Mouse (Mus musculus): ENCODE measurements around the gene Mrpl47. TPM values are rescaled to one million over a fixed set of nuclear protein-coding genes. Genes with fewer than 3 reads are reported as not detected.
"Not testable (repeated sequence)": the region's sequence is repeated elsewhere in the genome, so short reads cannot be mapped to it uniquely, and the experiment has no call there.

The Mrpl47 gene
- total and polyA plus RNA-seq, 2 experiments from 2014 or later = 7.5 to 27.7 TPM

DNA sequence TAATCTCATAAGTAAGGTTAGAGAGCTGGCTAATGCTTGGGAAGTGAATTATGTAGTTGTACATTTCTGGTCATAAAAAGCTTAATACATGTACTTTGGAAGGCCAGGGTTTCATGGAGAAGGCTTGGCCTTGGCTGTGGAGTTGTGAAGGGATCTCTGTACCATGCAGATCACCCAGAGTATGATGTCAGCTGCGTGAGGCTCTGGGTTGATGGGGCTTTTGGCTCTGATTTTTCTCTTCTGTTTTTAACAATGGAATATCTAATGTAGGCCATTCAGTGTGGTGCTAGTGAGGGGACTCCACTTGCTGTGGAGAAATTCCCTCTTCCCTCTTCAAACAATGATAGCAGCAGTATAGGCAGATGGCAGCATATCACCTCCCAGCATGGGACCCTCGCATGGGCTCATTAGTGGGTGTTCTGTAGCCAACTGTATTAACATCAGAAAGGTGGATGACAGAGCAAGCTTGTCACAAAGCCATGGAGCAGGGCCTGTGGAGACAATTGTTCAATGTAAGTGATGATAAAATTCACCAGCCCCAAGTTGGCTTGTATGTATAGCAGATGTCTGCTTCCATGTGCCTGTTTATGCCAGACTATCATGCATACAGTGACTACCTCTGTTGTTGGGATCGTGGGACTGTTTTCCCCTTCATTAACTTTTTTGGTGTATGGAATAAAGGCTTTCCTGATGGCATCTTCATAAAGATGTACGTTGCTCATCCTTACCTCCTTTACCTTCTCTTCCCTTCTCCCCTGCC lies 12.6 kb upstream of the Mrpl47 start:
- Histone ChIP-seq H3K4me2 (ENCODE audit: low read depth, low read length) (no peak overlapping the region), H3K27me3 (ENCODE audit: insufficient read depth, low read length) (no peaks in the 10 kb centered on the region), H3K4me3 (ENCODE audit: low read length) (no peak overlapping the region), H3K27ac (no peak overlapping the region), H3K4me1 (ENCODE audit: insufficient read depth, low read length) (no peaks in the 10 kb centered on the region), H3K9me3 (ENCODE audit: low read length) (no peaks in the 10 kb centered on the region), H3K36me3 (ENCODE audit: insufficient read depth, low read length) (peaks cover 52% of the 10 kb centered on the region), H3K9ac (replicated peaks; ENCODE audit: low read length) (no peak overlapping the region)
- ATAC-seq (peak; percentile 63), DNase-seq (ENCODE audit: low spot score) (peak; percentile 36)
- 67% methylated on average over 4 of the region's 4 CpGs for WGBS
- no peak for TF ChIP-seq CTCF (IDR thresholded peaks at IDR 0.05; ENCODE audit: low read depth)

DNA sequence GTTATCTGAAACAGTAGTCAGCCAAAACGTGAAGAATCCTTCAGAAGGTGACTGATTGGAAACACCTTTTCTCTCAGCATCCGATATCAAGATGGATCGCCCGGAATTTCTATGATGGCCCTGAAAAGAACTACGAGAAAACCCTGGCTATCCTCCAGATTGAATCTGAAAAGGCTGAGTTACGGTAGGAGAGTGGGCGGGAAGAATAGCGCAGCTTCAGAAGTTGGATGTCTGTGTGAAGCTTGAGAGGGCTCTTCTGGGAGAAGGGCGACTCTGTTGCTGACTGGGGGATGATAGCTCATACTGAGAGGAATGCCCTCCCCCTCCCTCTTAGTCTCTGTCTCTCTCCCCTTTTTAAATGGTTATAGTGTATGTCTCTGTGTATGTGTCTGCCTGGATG lies 11.0 kb upstream of the Mrpl47 start:
- ATAC-seq (no peak), DNase-seq (ENCODE audit: low spot score) (no peak)
- Histone ChIP-seq H3K4me3 (ENCODE audit: low read length) (no peak overlapping the region), H3K36me3 (ENCODE audit: insufficient read depth, low read length) (peaks cover 47% of the 10 kb centered on the region), H3K27ac (no peak overlapping the region), H3K9me3 (ENCODE audit: low read length) (no peaks in the 10 kb centered on the region), H3K9ac (replicated peaks; ENCODE audit: low read length) (no peak overlapping the region), H3K27me3 (ENCODE audit: insufficient read depth, low read length) (no peaks in the 10 kb centered on the region), H3K4me1 (ENCODE audit: insufficient read depth, low read length) (no peaks in the 10 kb centered on the region), H3K4me2 (ENCODE audit: low read depth, low read length) (no peak overlapping the region)
- no peak for TF ChIP-seq CTCF (IDR thresholded peaks at IDR 0.05; ENCODE audit: low read depth)
- 78% methylated on average over 9 of the region's 9 CpGs for WGBS

DNA sequence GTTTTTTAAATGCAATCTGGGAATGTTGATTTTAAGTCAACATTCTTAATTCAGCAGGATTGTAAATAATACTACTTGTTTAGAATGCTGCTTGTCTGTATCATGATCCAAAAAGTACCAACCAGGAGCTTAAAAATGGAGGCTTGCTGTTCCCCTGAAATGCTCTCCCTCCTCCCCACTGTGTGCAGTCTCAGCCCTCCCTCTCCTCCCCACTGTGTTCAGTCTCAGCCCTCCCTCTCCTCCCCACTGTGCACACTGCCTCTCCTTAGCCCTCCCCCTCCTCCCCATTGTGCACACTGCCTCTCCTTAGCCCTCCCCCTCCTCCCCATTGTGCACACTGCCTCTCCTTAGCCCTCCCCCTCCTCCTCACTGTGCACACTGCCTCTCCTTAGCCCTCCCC lies 8.0 kb upstream of the Mrpl47 start:
- not testable (repeated sequence) for ATAC-seq; H3K4me2 ChIP-seq (ENCODE audit: low read depth, low read length); H3K9me3 ChIP-seq (ENCODE audit: low read length); H3K27ac ChIP-seq; DNase-seq (ENCODE audit: low spot score); H3K27me3 ChIP-seq (ENCODE audit: insufficient read depth, low read length); H3K4me3 ChIP-seq (ENCODE audit: low read length); H3K4me1 ChIP-seq (ENCODE audit: insufficient read depth, low read length); H3K9ac ChIP-seq (replicated peaks; ENCODE audit: low read length)
- peaks cover 26% of the 10 kb centered on the region for H3K36me3 ChIP-seq (ENCODE audit: insufficient read depth, low read length)

DNA sequence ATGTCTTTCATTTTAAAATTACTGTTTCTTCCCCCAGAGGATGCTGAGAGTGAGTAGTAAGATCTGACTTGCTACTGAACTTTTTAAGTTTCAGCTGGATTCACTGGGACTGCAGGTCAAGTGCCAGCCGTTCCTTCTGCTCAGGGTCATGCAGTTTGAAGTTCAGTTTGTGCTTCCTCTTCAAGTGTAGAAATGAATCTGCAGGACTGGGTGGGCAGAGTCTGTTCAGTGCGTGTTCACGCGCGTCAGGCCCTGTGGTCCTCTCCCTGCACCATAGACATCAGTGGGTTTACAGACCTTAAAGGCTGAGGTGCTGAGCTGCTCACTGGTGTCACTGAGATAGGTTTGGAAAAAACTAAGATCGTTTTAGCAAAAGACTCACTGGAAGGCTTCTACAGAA lies 7.6 kb upstream of the Mrpl47 start:
- DNase-seq (ENCODE audit: low spot score) (no peak), ATAC-seq (no peak)
- H3K27ac ChIP-seq = no peak overlapping the region
- no peak for TF ChIP-seq CTCF (IDR thresholded peaks at IDR 0.05; ENCODE audit: low read depth)
- no peak overlapping the region for H3K4me2 ChIP-seq (ENCODE audit: low read depth, low read length)
- H3K4me1 ChIP-seq (ENCODE audit: insufficient read depth, low read length) = no peaks in the 10 kb centered on the region
- no peak overlapping the region for H3K4me3 ChIP-seq (ENCODE audit: low read length)
- no peak overlapping the region for H3K9ac ChIP-seq (replicated peaks; ENCODE audit: low read length)
- H3K36me3 ChIP-seq (ENCODE audit: insufficient read depth, low read length) = peaks cover 26% of the 10 kb centered on the region
- no peaks in the 10 kb centered on the region for H3K9me3 ChIP-seq (ENCODE audit: low read length)
- no peaks in the 10 kb centered on the region for H3K27me3 ChIP-seq (ENCODE audit: insufficient read depth, low read length)
- WGBS = 93% methylated on average over 6 of the region's 6 CpGs

DNA sequence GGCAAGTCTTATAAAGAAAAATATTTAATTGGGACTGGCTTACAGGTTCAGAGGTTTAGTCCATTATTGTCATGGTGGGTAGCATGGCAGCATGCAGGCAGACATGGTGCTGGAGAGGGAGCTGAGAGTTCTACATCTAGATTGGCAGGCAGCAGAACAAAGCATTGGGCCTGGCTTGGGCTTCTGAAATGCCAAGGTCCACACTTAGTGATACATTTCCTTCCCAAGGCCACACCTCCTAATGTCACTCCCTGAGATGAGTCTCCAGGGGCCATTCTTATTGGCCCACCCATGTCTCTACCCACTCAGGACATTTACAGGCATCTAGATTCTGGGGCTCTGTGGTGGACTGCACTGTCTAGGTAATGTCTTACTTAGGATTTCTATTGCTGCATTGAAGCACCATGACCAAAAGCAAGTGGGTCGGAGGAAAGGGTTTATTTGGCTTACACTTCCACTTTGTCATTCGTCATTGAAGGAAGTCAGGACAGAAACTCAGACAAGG lies 4.9 kb upstream of the Mrpl47 start:
- Histone ChIP-seq H3K4me1 (ENCODE audit: insufficient read depth, low read length) (peaks cover 10% of the 10 kb centered on the region), H3K4me3 (ENCODE audit: low read length) (no peak overlapping the region), H3K9ac (replicated peaks; ENCODE audit: low read length) (no peak overlapping the region), H3K27me3 (ENCODE audit: insufficient read depth, low read length) (no peaks in the 10 kb centered on the region), H3K4me2 (ENCODE audit: low read depth, low read length) (no peak overlapping the region), H3K27ac (no peak overlapping the region), H3K9me3 (ENCODE audit: low read length) (no peaks in the 10 kb centered on the region), H3K36me3 (ENCODE audit: insufficient read depth, low read length) (peaks cover 14% of the 10 kb centered on the region)
- TF ChIP-seq CTCF (IDR thresholded peaks at IDR 0.05; ENCODE audit: low read depth) = no peak
- ATAC-seq = no peak
- DNase-seq (ENCODE audit: low spot score) = no peak
- 82% methylated on average over 2 of the region's 2 CpGs for WGBS

DNA sequence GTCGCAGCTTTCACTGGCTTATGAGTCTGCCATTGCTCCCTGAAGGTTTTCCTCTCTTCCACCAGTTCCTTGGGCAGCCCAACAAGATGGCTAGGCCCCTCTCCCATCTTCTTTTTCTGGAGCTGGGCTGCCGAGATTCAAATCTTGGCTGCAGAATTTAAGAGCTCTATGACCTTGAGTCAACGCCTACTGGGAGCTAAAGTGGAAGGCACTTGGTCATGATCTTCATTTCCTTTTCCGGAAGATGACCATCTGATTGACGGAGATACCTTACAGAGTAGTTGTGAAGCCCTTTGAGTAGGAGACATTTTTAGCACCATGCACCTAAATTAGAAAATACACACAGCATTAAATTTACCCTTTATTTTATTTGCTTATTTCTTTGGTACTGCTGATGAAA lies 1.1 kb upstream of the Mrpl47 start:
- H3K4me2 ChIP-seq (ENCODE audit: low read depth, low read length) = no peak overlapping the region
- peaks cover 6% of the 10 kb centered on the region; the same call in 1 of the 2 replicates for H3K36me3 ChIP-seq (ENCODE audit: insufficient read depth, low read length)
- DNase-seq (ENCODE audit: low spot score) (no peak), ATAC-seq (no peak)
- H3K9me3 ChIP-seq (ENCODE audit: low read length) = no peaks in the 10 kb centered on the region
- 93% methylated on average over 5 of the region's 5 CpGs for WGBS
- no peak overlapping the region for H3K27ac ChIP-seq
- TF ChIP-seq CTCF (IDR thresholded peaks at IDR 0.05; ENCODE audit: low read depth) = no peak
- peaks cover 16% of the 10 kb centered on the region for H3K4me1 ChIP-seq (ENCODE audit: insufficient read depth, low read length)
- no peak overlapping the region for H3K4me3 ChIP-seq (ENCODE audit: low read length)
- H3K27me3 ChIP-seq (ENCODE audit: insufficient read depth, low read length) = no peaks in the 10 kb centered on the region
- H3K9ac ChIP-seq (replicated peaks; ENCODE audit: low read length) = no peak overlapping the region

Data from hindbrain, postnatal 0 days (tissue).